Mouse (Mus musculus): ENCODE data around the gene Camkmt.

DNA sequence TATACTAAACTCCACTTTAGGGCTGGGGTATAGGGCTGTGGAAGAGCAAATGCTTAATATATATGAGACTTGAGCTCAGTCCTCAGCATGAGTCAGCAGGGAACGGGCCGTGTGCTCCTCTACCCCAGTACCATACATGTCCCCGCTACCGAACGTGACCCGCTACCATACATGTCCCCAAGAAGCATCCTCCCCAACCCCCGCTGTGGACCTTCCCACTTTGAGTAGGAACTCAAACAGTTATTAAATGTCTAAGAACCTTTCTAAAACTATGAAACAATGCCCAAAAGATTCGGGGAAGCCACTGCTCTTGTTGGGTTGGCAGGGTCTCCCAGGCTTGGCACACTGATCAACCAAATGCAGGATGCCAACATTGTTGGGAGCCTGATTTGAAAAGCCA is 390.9 kb downstream of the Camkmt start:
- TF ChIP-seq CTCF (IDR thresholded peaks at IDR 0.05; ENCODE audit: borderline replicate concordance, extremely low read depth, insufficient read depth, insufficient read length) (no peak), POLR2A (IDR thresholded peaks at IDR 0.05; ENCODE audit: borderline replicate concordance, extremely low read depth, insufficient read depth, insufficient read length, poor library complexity, severe bottlenecking) (no peak)

Measured in brain, embryonic 14.5 days (tissue).